Comparison of ENCODE assay signal across 11 mouse cellular contexts in the genomic region with DNA sequence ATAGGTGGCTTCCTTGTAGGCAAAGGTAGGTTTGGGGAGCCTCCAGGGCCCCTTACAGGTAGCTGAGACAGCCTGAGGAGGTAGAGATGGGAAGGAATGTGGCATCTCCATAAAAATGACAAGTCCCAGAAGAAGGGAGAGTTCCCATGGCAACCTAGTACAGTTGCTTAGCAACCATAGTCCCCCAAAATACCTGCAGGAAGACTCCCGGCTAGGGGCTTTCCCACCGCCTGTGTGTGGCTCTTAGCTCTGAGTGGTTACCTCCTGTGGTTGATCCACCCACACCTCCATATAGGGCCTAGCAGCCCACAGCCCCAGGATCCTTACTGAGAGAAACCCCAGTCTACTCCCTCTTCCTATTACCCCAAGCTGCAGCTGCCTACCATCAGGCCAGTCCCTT. TPM values are rescaled to one million over a fixed set of nuclear protein-coding genes. Genes with fewer than 3 reads are reported as not detected.
DNase-seq lines count a peak whose midpoint lies in the region; ATAC-seq and TF ChIP-seq lines count a peak whose summit lies in the region.
"Had no signal": no experiment of that assay in that cellular context is flagged by ENCODE, and none has a peak within 500 bp of the region (broad histone marks: within the 10 kb centered on the region; RNA-seq: fewer than 3 reads in every experiment).

No protein-coding gene starts in this region.

- H3K4me2 ChIP-seq in hindbrain, embryonic 12.5 days (replicated peaks): peak overlapping the region; percentile 8; the same call in 1 of the 2 replicates
- no peak overlapping the region for H3K4me2 ChIP-seq in limb, embryonic 15.5 days

- no peak overlapping the region for H3K4me3 ChIP-seq in hindbrain, embryonic 12.5 days
- no peak overlapping the region for H3K4me3 ChIP-seq in hindbrain, embryonic 10.5 days
- H3K4me3 ChIP-seq in limb, embryonic 15.5 days: no peak overlapping the region

- peaks cover 72% of the 10 kb centered on the region for H3K4me1 ChIP-seq in hindbrain, embryonic 12.5 days
- peaks cover 79% of the 10 kb centered on the region for H3K4me1 ChIP-seq in hindbrain, embryonic 10.5 days (replicated peaks)
- H3K4me1 ChIP-seq in limb, embryonic 15.5 days: peaks cover 70% of the 10 kb centered on the region

- H3K27ac ChIP-seq in hindbrain, embryonic 12.5 days: peak overlapping the region; percentile 25
- no peak overlapping the region for H3K27ac ChIP-seq in hindbrain, embryonic 10.5 days
- H3K27ac ChIP-seq in limb, embryonic 15.5 days: no peak overlapping the region
- H3K27ac ChIP-seq: macrophage had no signal

- peaks cover 5% of the 10 kb centered on the region for H3K36me3 ChIP-seq in hindbrain, embryonic 12.5 days
- H3K36me3 ChIP-seq in hindbrain, embryonic 10.5 days: peaks cover 29% of the 10 kb centered on the region
- H3K36me3 ChIP-seq in limb, embryonic 15.5 days: peaks cover 7% of the 10 kb centered on the region; the same call in 1 of the 2 replicates

- no peak for DNase-seq in hindbrain, embryonic 10.5 days (ENCODE audit: low spot score)
- peak; percentile 62 to 69 for DNase-seq in B cell, adult 2 months
- DNase-seq in brain, embryonic 14.5 days (ENCODE audit: low read depth): peak; percentile 75
- DNase-seq in urinary bladder, postnatal 36 days (ENCODE audit: low spot score in 2 of 2): no peak
- DNase-seq in retina, postnatal 1 day: no peak

- TF ChIP-seq POLR2A in brain, embryonic 14.5 days (IDR thresholded peaks at IDR 0.05; ENCODE audit: borderline replicate concordance, extremely low read depth, insufficient read depth, insufficient read length, poor library complexity, severe bottlenecking): no peak

- 22% methylated on average over 2 of the region's 2 CpGs for WGBS in hindbrain, embryonic 12.5 days
- 53% methylated on average over 2 of the region's 2 CpGs for WGBS in hindbrain, embryonic 10.5 days
- WGBS in limb, embryonic 15.5 days: 36% methylated on average over 2 of the region's 2 CpGs

- no peak for TF ChIP-seq CTCF in brain, embryonic 14.5 days (IDR thresholded peaks at IDR 0.05; ENCODE audit: borderline replicate concordance, extremely low read depth, insufficient read depth, insufficient read length)

- no peaks in the 10 kb centered on the region for H3K27me3 ChIP-seq in hindbrain, embryonic 12.5 days
- H3K27me3 ChIP-seq in hindbrain, embryonic 10.5 days (ENCODE audit: insufficient read depth, poor library complexity, severe bottlenecking): no peaks in the 10 kb centered on the region
- H3K27me3 ChIP-seq in limb, embryonic 15.5 days: no peaks in the 10 kb centered on the region

- no peak for ATAC-seq in hindbrain, embryonic 12.5 days (ENCODE audit: low FRiP score)
- ATAC-seq in limb, embryonic 15.5 days (ENCODE audit: insufficient number of reproducible peaks, low FRiP score, low TSS enrichment, low read depth): no peak
- ATAC-seq in megakaryocyte, adult 5-6 weeks (ENCODE audit: poor library complexity, severe bottlenecking): no peak

- no peaks in the 10 kb centered on the region for H3K9me3 ChIP-seq in hindbrain, embryonic 12.5 days (replicated peaks)
- no peaks in the 10 kb centered on the region for H3K9me3 ChIP-seq in hindbrain, embryonic 10.5 days
- no peaks in the 10 kb centered on the region for H3K9me3 ChIP-seq in limb, embryonic 15.5 days

- H3K9ac ChIP-seq in hindbrain, embryonic 12.5 days: peak overlapping the region; percentile 13; the same call in 1 of the 2 replicates
- peak overlapping the region; percentile 8; the same call in 1 of the 2 replicates for H3K9ac ChIP-seq in limb, embryonic 15.5 days

RNA-seq across cellular contexts. Expression of a gene that starts 5.3 kb away (rescaled TPM):
- 96.7 and 108 TPM in 2 replicates for polyA plus RNA-seq in hindbrain, embryonic 12.5 days (2016; fragmentation: Nextera tagmentation; extraction: Ambion mirVana)
- polyA plus RNA-seq in hindbrain, embryonic 10.5 days (2016; fragmentation: Nextera tagmentation; extraction: Ambion mirVana): 48.5 and 67.5 TPM in 2 replicates
- 179 and 191 TPM in 2 replicates for polyA plus RNA-seq in brain, embryonic 14.5 days (2012; rRNA removed)
- 50.3 and 50.7 TPM in 2 replicates for polyA plus RNA-seq in limb, embryonic 15.5 days (2015; fragmentation: Nextera tagmentation; extraction: Ambion mirVana)
- total RNA-seq in megakaryocyte, adult 5-6 weeks (2015): 1.4 and 2.3 TPM in 2 replicates
- total RNA-seq in megakaryocyte, adult 5-6 weeks (2017): 1.8 and 2.1 TPM in 2 replicates

RNA-seq across cellular contexts. Expression of a gene that starts 12.3 kb away (rescaled TPM):
- polyA plus RNA-seq in hindbrain, embryonic 12.5 days (2016; fragmentation: Nextera tagmentation; extraction: Ambion mirVana): 1.8 and 2.8 TPM in 2 replicates
- polyA plus RNA-seq in hindbrain, embryonic 10.5 days (2016; fragmentation: Nextera tagmentation; extraction: Ambion mirVana): 0.70 TPM in 1 of 2 replicates, not detected in the other
- polyA plus RNA-seq in brain, embryonic 14.5 days (2012; rRNA removed): 0.37 TPM in 1 of 2 replicates, not detected in the other
- 1.9 and 4.5 TPM in 2 replicates for polyA plus RNA-seq in limb, embryonic 15.5 days (2015; fragmentation: Nextera tagmentation; extraction: Ambion mirVana)
- not detected in 2 replicates for total RNA-seq in megakaryocyte, adult 5-6 weeks (2015)
- total RNA-seq in megakaryocyte, adult 5-6 weeks (2017): not detected in 2 replicates

RNA-seq across cellular contexts. Expression of a gene that starts 21.5 kb away (rescaled TPM):
- polyA plus RNA-seq in hindbrain, embryonic 12.5 days (2016; fragmentation: Nextera tagmentation; extraction: Ambion mirVana): 0.67 and 0.72 TPM in 2 replicates
- 0.14 TPM in 1 of 2 replicates, not detected in the other for polyA plus RNA-seq in hindbrain, embryonic 10.5 days (2016; fragmentation: Nextera tagmentation; extraction: Ambion mirVana)
- polyA plus RNA-seq in brain, embryonic 14.5 days (2012; rRNA removed): 0.91 and 1.8 TPM in 2 replicates
- polyA plus RNA-seq in limb, embryonic 15.5 days (2015; fragmentation: Nextera tagmentation; extraction: Ambion mirVana): 0.56 and 1.1 TPM in 2 replicates
- total RNA-seq in megakaryocyte, adult 5-6 weeks (2015): not detected in 2 replicates
- 0.48 TPM in 1 of 2 replicates, not detected in the other for total RNA-seq in megakaryocyte, adult 5-6 weeks (2017)

RNA-seq across cellular contexts. Expression of a gene that starts 45.0 kb away (rescaled TPM):
- not detected in 2 replicates for polyA plus RNA-seq in hindbrain, embryonic 12.5 days (2016; fragmentation: Nextera tagmentation; extraction: Ambion mirVana)
- polyA plus RNA-seq in hindbrain, embryonic 10.5 days (2016; fragmentation: Nextera tagmentation; extraction: Ambion mirVana): not detected in 2 replicates
- 0.10 and 0.14 TPM in 2 replicates for polyA plus RNA-seq in brain, embryonic 14.5 days (2012; rRNA removed)
- polyA plus RNA-seq in limb, embryonic 15.5 days (2015; fragmentation: Nextera tagmentation; extraction: Ambion mirVana): 0.35 TPM in 1 of 2 replicates, not detected in the other
- total RNA-seq in megakaryocyte, adult 5-6 weeks (2015): not detected in 2 replicates
- not detected in 2 replicates for total RNA-seq in megakaryocyte, adult 5-6 weeks (2017)
- polyA plus RNA-seq: kidney, postnatal 0 days; macrophage; stomach, embryonic 14.5 days had no signal

RNA-seq across cellular contexts. Expression of a gene that starts 50.4 kb away (rescaled TPM):
- 52.5 and 54.3 TPM in 2 replicates for polyA plus RNA-seq in hindbrain, embryonic 12.5 days (2016; fragmentation: Nextera tagmentation; extraction: Ambion mirVana)
- polyA plus RNA-seq in hindbrain, embryonic 10.5 days (2016; fragmentation: Nextera tagmentation; extraction: Ambion mirVana): 61.7 and 63.1 TPM in 2 replicates
- 50.3 and 61.5 TPM in 2 replicates for polyA plus RNA-seq in brain, embryonic 14.5 days (2012; rRNA removed)
- polyA plus RNA-seq in limb, embryonic 15.5 days (2015; fragmentation: Nextera tagmentation; extraction: Ambion mirVana): 50.3 and 51.3 TPM in 2 replicates
- 29.0 and 29.3 TPM in 2 replicates for total RNA-seq in megakaryocyte, adult 5-6 weeks (2015)
- 15.7 and 16.7 TPM in 2 replicates for total RNA-seq in megakaryocyte, adult 5-6 weeks (2017)

Comparison
In these comparisons a context has a peak if more than half of its experiments do, and no peak if none do; other contexts are left out.
1. DNase-seq: peak in B cell, adult 2 months (2 of 2) and brain, embryonic 14.5 days (single experiment); none in hindbrain, embryonic 10.5 days (single experiment), urinary bladder, postnatal 36 days (0 of 2) and retina, postnatal 1 day (single experiment).